Mouse (Mus musculus) C2C12 (cell line): ENCODE measurements around the gene Klhl40. TPM values are rescaled to one million over a fixed set of nuclear protein-coding genes. Genes with fewer than 3 reads are reported as not detected.

Experiments used
- H3K27me3 ChIP-seq: one replicate; pipeline ENCODE4 v1.6.1; 2011; ENCODE audit not compliant: control insufficient read depth, insufficient read depth, insufficient read length
- H3K36me3 ChIP-seq: one replicate; pipeline ENCODE4 v1.6.1; 2011; ENCODE audit not compliant: control insufficient read depth, insufficient read depth
- H3K4me3 ChIP-seq: one replicate; pipeline ENCODE4 v1.5.1; 2011; ENCODE audit warnings: mild to moderate bottlenecking, control low read depth; ENCODE audit not compliant: poor library complexity, insufficient read depth, severe bottlenecking
- H3K79me2 ChIP-seq: one replicate; pipeline ENCODE4 v1.6.1; 2011; ENCODE audit not compliant: control insufficient read depth, insufficient read depth
- H3K79me3 ChIP-seq: one replicate; pipeline ENCODE4 v1.6.1; 2011; ENCODE audit warnings: low read depth, control low read depth
- H3ac ChIP-seq: one replicate; pipeline ENCODE3; 2011; ENCODE audit warnings: low read depth; ENCODE audit not compliant: control insufficient read depth, insufficient read length
- CEBPB ChIP-seq: IDR thresholded peaks from one replicate; pipeline ENCODE4 v1.6.1; 2011; ENCODE audit warnings: low read depth, mild to moderate bottlenecking, control low read depth, moderate library complexity
- CTCF ChIP-seq: IDR thresholded peaks from one replicate; pipeline ENCODE4 v1.5.1; 2011; ENCODE audit not compliant: control insufficient read depth, insufficient read depth, insufficient read length
- FOSL1 ChIP-seq: IDR thresholded peaks from one replicate; pipeline ENCODE4 v1.8.0; 2011; ENCODE audit warnings: mild to moderate bottlenecking, low read length; ENCODE audit not compliant: poor library complexity, insufficient read depth, severe bottlenecking
- polyA plus RNA-seq: library from polyadenylated mRNA; unstranded; fragments of >200 nt; fragmentation: generic; extraction: Trizol; gene quantifications from one replicate; pipeline ENCODE4 v1.2.1, GENCODE M21; 2012; ENCODE audit warnings: missing spikeins

Klhl40 gene
- polyA plus RNA-seq, 1 experiment: 2.7 TPM

GRCm38 (mm10) chr9:121830243-121830955 lies 53.0 kb downstream of the Klhl40 start:
- no peaks in the 10 kb centered on the region for H3K36me3 ChIP-seq
- H3K4me3 ChIP-seq: no peak overlapping the region
- no peak for TF ChIP-seq FOSL1
- peak; percentile 73 for TF ChIP-seq CTCF
- peaks cover 17% of the 10 kb centered on the region for H3K27me3 ChIP-seq
- no peaks in the 10 kb centered on the region for H3K79me3 ChIP-seq
- H3ac ChIP-seq: no peak overlapping the region
- H3K79me2 ChIP-seq: no peaks in the 10 kb centered on the region

- Histone ChIP-seq H3K36me3 (no peaks in the 10 kb centered on the region), H3K4me3 (no peak overlapping the region), H3K27me3 (peaks cover 17% of the 10 kb centered on the region), H3ac (no peak overlapping the region), H3K79me2 (no peaks in the 10 kb centered on the region), H3K79me3 (no peaks in the 10 kb centered on the region)
- no peak for TF ChIP-seq CEBPB
- TF ChIP-seq CTCF: peak; percentile 25
These were observed 53.5 kb downstream of the Klhl40 start for GRCm38 (mm10) chr9:121830956-121831293.

Other genes starting within 250 kb of the Klhl40 start
- gene Lyzl4, start 135.5 kb upstream of the Klhl40 start, polyA plus RNA-seq: not detected
- gene Vipr1, start 134.9 kb upstream of the Klhl40 start, polyA plus RNA-seq: 0.19 TPM
- 8.0 TPM for gene Sec22c, start 72.1 kb upstream of the Klhl40 start, polyA plus RNA-seq
- 44.7 TPM for gene Ss18l2, start 67.3 kb upstream of the Klhl40 start, polyA plus RNA-seq
- gene Nktr, start 58.4 kb upstream of the Klhl40 start, polyA plus RNA-seq: 10.7 TPM
- 16.0 TPM for gene Zfp651, start 18.3 kb upstream of the Klhl40 start, polyA plus RNA-seq
- 0.07 TPM for gene Hhatl, start 14.9 kb downstream of the Klhl40 start, polyA plus RNA-seq
- 0.12 TPM for gene Ccdc13, start 61.9 kb downstream of the Klhl40 start, polyA plus RNA-seq
- 55.5 TPM for gene Higd1a, start 80.8 kb downstream of the Klhl40 start, polyA plus RNA-seq
- gene Ackr2, start 120.7 kb downstream of the Klhl40 start, polyA plus RNA-seq: not detected
- gene Cyp8b1, start 138.7 kb downstream of the Klhl40 start, polyA plus RNA-seq: not detected
- gene Fam198a, start 173.4 kb downstream of the Klhl40 start, polyA plus RNA-seq: not detected
- gene Pomgnt2, start 219.5 kb downstream of the Klhl40 start, polyA plus RNA-seq: 2.4 TPM